Mouse (Mus musculus) forebrain, embryonic 11.5 days (tissue): ENCODE results near the gene Abcb9. TPM values are rescaled to one million over a fixed set of nuclear protein-coding genes. Genes with fewer than 3 reads are reported as not detected.
A peak's percentile ranks its signal among the peaks of the same experiment; 100 is the strongest.

Experiments used
- ATAC-seq: fragments of 200-750 bp; cut with Nextera tagmentation; replicated peaks from 2 replicates; pipeline ENCODE4 v1.8.0; 2017; ENCODE audit warnings: moderate TSS enrichment; ENCODE audit not compliant: low FRiP score
- DNase-seq: peaks from one replicate; pipeline ENCODE4 v3.0.0-alpha.2; 2017; ENCODE audit warnings: low spot score
- H3K27ac ChIP-seq: fragments of 300-500 bp; sonication (generic); 2 replicates; pipeline ENCODE4 v1.5.1; 2014; ENCODE audit warnings: low read depth, low read length
- H3K27me3 ChIP-seq: fragments of 300-500 bp; sonication (generic); 2 replicates; pipeline ENCODE4 v1.6.1; 2014; ENCODE audit warnings: mild to moderate bottlenecking, low read length, mixed read lengths; ENCODE audit not compliant: control insufficient read depth, insufficient read depth
- H3K36me3 ChIP-seq: fragments of 300-500 bp; sonication (generic); 2 replicates; pipeline ENCODE4 v1.6.1; 2014; ENCODE audit warnings: mild to moderate bottlenecking, low read length, moderate library complexity, mixed read lengths; ENCODE audit not compliant: control insufficient read depth, insufficient read depth
- H3K4me1 ChIP-seq: fragments of 300-500 bp; sonication (generic); replicated peaks from 2 replicates; pipeline ENCODE4 v1.6.1; 2014; ENCODE audit warnings: low read length, mixed read lengths; ENCODE audit not compliant: control insufficient read depth, insufficient read depth
- H3K4me2 ChIP-seq: fragments of 300-500 bp; sonication (generic); 2 replicates; pipeline ENCODE4 v1.6.1; 2014; ENCODE audit warnings: low read depth, mild to moderate bottlenecking, low read length, moderate library complexity, mixed read lengths; ENCODE audit not compliant: severe bottlenecking
- H3K4me3 ChIP-seq: fragments of 300-500 bp; sonication (generic); 2 replicates; pipeline ENCODE4 v1.5.1; 2014; ENCODE audit warnings: low read depth, low read length
- H3K9ac ChIP-seq: fragments of 300-500 bp; sonication (generic); 2 replicates; pipeline ENCODE4 v1.6.1; 2014; ENCODE audit warnings: low read length
- H3K9me3 ChIP-seq: fragments of 300-500 bp; sonication (generic); 2 replicates; pipeline ENCODE4 v1.6.1; 2016; ENCODE audit warnings: low read length, mixed read lengths; ENCODE audit not compliant: control insufficient read depth
- WGBS: fragments of 180-500 bp; shearing (Covaris S2); extraction: QIAGEN DNeasy Blood & Tissue Kit; methylation state at CpG from one replicate; pipeline ENCODE4 v1.1.7; 2014; 5-methylcytosine and 5-hydroxymethylcytosine counted together
- polyA plus RNA-seq: library from polyadenylated mRNA; unstranded; fragments of >200 nt; fragmentation: Nextera tagmentation; extraction: Ambion mirVana; gene quantifications from 2 replicates; pipeline ENCODE4 v1.2.1, GENCODE M21; 2014

Abcb9 gene
- polyA plus RNA-seq, 1 experiment from 2014 or later, result 1.6 TPM

- H3K4me2 ChIP-seq, result no peak overlapping the region
- no peak overlapping the region for H3K9ac ChIP-seq
- H3K9me3 ChIP-seq, result no peaks in the 10 kb centered on the region
- no peaks in the 10 kb centered on the region for H3K27me3 ChIP-seq
- no peak overlapping the region for H3K4me3 ChIP-seq
- peak overlapping the region; percentile 53; the same call in 1 of the 2 replicates for H3K27ac ChIP-seq
- H3K36me3 ChIP-seq, result no peaks in the 10 kb centered on the region
- H3K4me1 ChIP-seq, result peaks cover 33% of the 10 kb centered on the region
- WGBS, result 54% methylated on average over 5 of the region's 5 CpGs
- ATAC-seq (no peak), DNase-seq (no peak)
Measured at GRCm38 (mm10) chr5:124026568-124026967, 69.0 kb downstream of the Abcb9 start.

GRCm38 (mm10) chr5:124025587-124026441, 69.8 kb downstream of the Abcb9 start:
- Histone ChIP-seq H3K9me3 (no peaks in the 10 kb centered on the region), H3K4me2 (no peak overlapping the region), H3K27ac (0 out of 2 replicates have a peak overlapping the region, but pooled peaks have one; percentile 53), H3K4me3 (no peak overlapping the region), H3K27me3 (no peaks in the 10 kb centered on the region), H3K4me1 (peaks cover 33% of the 10 kb centered on the region), H3K36me3 (no peaks in the 10 kb centered on the region), H3K9ac (no peak overlapping the region)
- DNase-seq (no peak), ATAC-seq (no peak)
- 88% methylated on average over 15 of the region's 15 CpGs for WGBS

- no peak for DNase-seq
- H3K4me2 ChIP-seq, result no peak overlapping the region
- ATAC-seq, result no peak
- no peak overlapping the region for H3K4me3 ChIP-seq
- H3K27ac ChIP-seq, result no peak overlapping the region
- 44% methylated on average over 9 of the region's 9 CpGs for WGBS
- no peaks in the 10 kb centered on the region for H3K9me3 ChIP-seq
- H3K4me1 ChIP-seq, result peaks cover 30% of the 10 kb centered on the region; the same call in 1 of the 2 replicates
- no peaks in the 10 kb centered on the region for H3K36me3 ChIP-seq
- H3K27me3 ChIP-seq, result no peaks in the 10 kb centered on the region
- H3K9ac ChIP-seq, result no peak overlapping the region
Measured at GRCm38 (mm10) chr5:124025146-124025545, 70.5 kb downstream of the Abcb9 start.

- H3K27ac ChIP-seq, result no peak overlapping the region
- no peaks in the 10 kb centered on the region for H3K27me3 ChIP-seq
- WGBS, result 67% methylated on average over 6 of the region's 6 CpGs
- no peak overlapping the region for H3K4me3 ChIP-seq
- DNase-seq (no peak), ATAC-seq (no peak)
- no peak overlapping the region for H3K9ac ChIP-seq
- H3K36me3 ChIP-seq, result no peaks in the 10 kb centered on the region
- no peak overlapping the region for H3K4me2 ChIP-seq
- peaks cover 30% of the 10 kb centered on the region; the same call in 1 of the 2 replicates for H3K4me1 ChIP-seq
- no peaks in the 10 kb centered on the region for H3K9me3 ChIP-seq
Measured at GRCm38 (mm10) chr5:124024677-124025076, 70.9 kb downstream of the Abcb9 start.

- no peaks in the 10 kb centered on the region for H3K36me3 ChIP-seq
- no peak for DNase-seq
Measured at GRCm38 (mm10) chr5:124022365-124022764, 73.2 kb downstream of the Abcb9 start.

GRCm38 (mm10) chr5:124021701-124022100, 73.9 kb downstream of the Abcb9 start:
- DNase-seq, result no peak
- Histone ChIP-seq H3K9me3 (no peaks in the 10 kb centered on the region), H3K4me3 (no peak overlapping the region), H3K4me1 (peaks cover 18% of the 10 kb centered on the region; the same call in 1 of the 2 replicates), H3K9ac (no peak overlapping the region), H3K36me3 (no peaks in the 10 kb centered on the region), H3K4me2 (no peak overlapping the region), H3K27ac (no peak overlapping the region), H3K27me3 (no peaks in the 10 kb centered on the region)
- WGBS, result 88% methylated on average over 11 of the region's 11 CpGs
- ATAC-seq, result no peak

More at GRCm38 (mm10) chr5:124022365-124022764, 73.2 kb downstream of the Abcb9 start:
- H3K4me3 ChIP-seq, result no peak overlapping the region
- no peaks in the 10 kb centered on the region for H3K9me3 ChIP-seq
- no peak overlapping the region for H3K9ac ChIP-seq
- 86% methylated on average over 7 of the region's 7 CpGs for WGBS
- H3K27me3 ChIP-seq, result no peaks in the 10 kb centered on the region
- ATAC-seq, result no peak
- peaks cover 18% of the 10 kb centered on the region; the same call in 1 of the 2 replicates for H3K4me1 ChIP-seq
- H3K27ac ChIP-seq, result no peak overlapping the region
- H3K4me2 ChIP-seq, result no peak overlapping the region

- 90% methylated on average over 11 of the region's 11 CpGs for WGBS
- H3K9me3 ChIP-seq, result no peaks in the 10 kb centered on the region
Measured at GRCm38 (mm10) chr5:124021148-124021547, 74.5 kb downstream of the Abcb9 start.

GRCm38 (mm10) chr5:124019348-124020216, 76.0 kb downstream of the Abcb9 start:
- ATAC-seq (no peak), DNase-seq (no peak)
- no peak overlapping the region for H3K9ac ChIP-seq

More at GRCm38 (mm10) chr5:124021148-124021547, 74.5 kb downstream of the Abcb9 start:
- no peaks in the 10 kb centered on the region for H3K36me3 ChIP-seq
- ATAC-seq (no peak), DNase-seq (no peak)
- no peak overlapping the region for H3K9ac ChIP-seq
- H3K4me3 ChIP-seq, result no peak overlapping the region
- no peak overlapping the region for H3K4me2 ChIP-seq
- H3K27ac ChIP-seq, result no peak overlapping the region
- H3K4me1 ChIP-seq, result peaks cover 13% of the 10 kb centered on the region; the same call in 1 of the 2 replicates
- H3K27me3 ChIP-seq, result no peaks in the 10 kb centered on the region

More at GRCm38 (mm10) chr5:124019348-124020216, 76.0 kb downstream of the Abcb9 start:
- H3K27me3 ChIP-seq, result no peaks in the 10 kb centered on the region
- H3K4me2 ChIP-seq, result no peak overlapping the region
- no peak overlapping the region for H3K4me3 ChIP-seq
- no peaks in the 10 kb centered on the region for H3K36me3 ChIP-seq
- H3K27ac ChIP-seq, result no peak overlapping the region
- H3K9me3 ChIP-seq, result no peaks in the 10 kb centered on the region
- peaks cover 9% of the 10 kb centered on the region for H3K4me1 ChIP-seq
- WGBS, result 86% methylated on average over 12 of the region's 12 CpGs
